Mouse (Mus musculus) myocyte (in vitro differentiated cells): ENCODE measurements at regions not wholly inside any gene's neighbourhood (a gene's known extent, or its start where the extent isn't known, plus 50 kb on each side); places are given as distances from the start of the nearest gene placed in this dataset.
A peak's percentile ranks its signal among the peaks of the same experiment; 100 is the strongest.

ENCODE experiments used
- H3K27me3 ChIP-seq: one replicate; pipeline ENCODE4 v1.6.1; 2011; ENCODE audit not compliant: control insufficient read depth, insufficient read depth, insufficient read length
- H3K36me3 ChIP-seq: one replicate; pipeline ENCODE4 v1.6.1; 2011; ENCODE audit not compliant: control insufficient read depth, insufficient read depth
- H3K4me2 ChIP-seq: one replicate; pipeline ENCODE4 v1.6.1; 2011; ENCODE audit warnings: low read depth, control low read depth
- H3K4me3 ChIP-seq: one replicate; pipeline ENCODE4 v1.5.1; 2011; ENCODE audit warnings: mild to moderate bottlenecking, control low read depth, moderate library complexity
- H3K79me2 ChIP-seq: one replicate; pipeline ENCODE4 v1.6.1; 2011; ENCODE audit not compliant: control insufficient read depth, insufficient read depth
- H3ac ChIP-seq: one replicate; pipeline ENCODE4 v1.6.1; 2011; ENCODE audit not compliant: control insufficient read depth, insufficient read length
- CEBPB ChIP-seq: IDR thresholded peaks from 2 replicates; pipeline ENCODE4 v1.6.1; 2011; ENCODE audit warnings: mild to moderate bottlenecking, moderate library complexity; ENCODE audit not compliant: poor library complexity, insufficient read depth, severe bottlenecking
- E2F4 ChIP-seq: IDR thresholded peaks from one replicate; pipeline ENCODE4 v1.6.1; 2011; ENCODE audit warnings: mild to moderate bottlenecking, control low read depth, moderate library complexity; ENCODE audit not compliant: insufficient read depth
- MAX ChIP-seq: IDR thresholded peaks from one replicate; pipeline ENCODE4 v1.6.1; 2011; ENCODE audit warnings: low read depth, mild to moderate bottlenecking, control low read depth
- MYOD1 ChIP-seq, 3 experiments: IDR thresholded peaks; one replicate each; pipeline ENCODE4 v1.6.1; 2011; ENCODE audit warnings: control low read depth in 2 of 3, low read depth in 2 of 3, mild to moderate bottlenecking in 2 of 3, moderate library complexity in 1 of 3; ENCODE audit not compliant: insufficient read length in 2 of 3, control insufficient read depth in 1 of 3
- MYOG ChIP-seq, 3 experiments: IDR thresholded peaks; one replicate each; pipeline ENCODE4 v1.6.1; 2011; ENCODE audit warnings: control low read depth in 2 of 3, low read depth in 2 of 3, mild to moderate bottlenecking in 2 of 3; ENCODE audit not compliant: insufficient read length in 2 of 3, control insufficient read depth in 1 of 3, insufficient read depth in 1 of 3
- POLR2A ChIP-seq: IDR thresholded peaks from one replicate; pipeline ENCODE4 v1.6.1; 2011; ENCODE audit warnings: low read depth, mild to moderate bottlenecking, control low read depth, moderate library complexity; ENCODE audit not compliant: insufficient read length
- POLR2AphosphoS2 ChIP-seq: IDR thresholded peaks from one replicate; pipeline ENCODE4 v1.6.1; 2011; ENCODE audit warnings: low read depth, control low read depth; ENCODE audit not compliant: insufficient read length
- REST ChIP-seq: IDR thresholded peaks from one replicate; pipeline ENCODE4 v1.6.1; 2011; ENCODE audit warnings: mild to moderate bottlenecking, control low read depth, moderate library complexity; ENCODE audit not compliant: insufficient read depth, insufficient read length
- SRF ChIP-seq: IDR thresholded peaks from one replicate; pipeline ENCODE4 v1.6.1; 2011; ENCODE audit warnings: low read depth; ENCODE audit not compliant: control insufficient read depth, insufficient read length
- TCF12 ChIP-seq: IDR thresholded peaks from one replicate; pipeline ENCODE4 v1.6.1; 2011; ENCODE audit warnings: mild to moderate bottlenecking, control low read depth; ENCODE audit not compliant: poor library complexity, insufficient read depth, severe bottlenecking
- TCF3 ChIP-seq: IDR thresholded peaks from one replicate; pipeline ENCODE4 v1.6.1; 2011; ENCODE audit warnings: low read depth, control low read depth; ENCODE audit not compliant: insufficient read length
- USF1 ChIP-seq: IDR thresholded peaks from one replicate; pipeline ENCODE4 v1.6.1; 2011; ENCODE audit warnings: low read depth, mild to moderate bottlenecking, control low read depth, moderate library complexity

DNA sequence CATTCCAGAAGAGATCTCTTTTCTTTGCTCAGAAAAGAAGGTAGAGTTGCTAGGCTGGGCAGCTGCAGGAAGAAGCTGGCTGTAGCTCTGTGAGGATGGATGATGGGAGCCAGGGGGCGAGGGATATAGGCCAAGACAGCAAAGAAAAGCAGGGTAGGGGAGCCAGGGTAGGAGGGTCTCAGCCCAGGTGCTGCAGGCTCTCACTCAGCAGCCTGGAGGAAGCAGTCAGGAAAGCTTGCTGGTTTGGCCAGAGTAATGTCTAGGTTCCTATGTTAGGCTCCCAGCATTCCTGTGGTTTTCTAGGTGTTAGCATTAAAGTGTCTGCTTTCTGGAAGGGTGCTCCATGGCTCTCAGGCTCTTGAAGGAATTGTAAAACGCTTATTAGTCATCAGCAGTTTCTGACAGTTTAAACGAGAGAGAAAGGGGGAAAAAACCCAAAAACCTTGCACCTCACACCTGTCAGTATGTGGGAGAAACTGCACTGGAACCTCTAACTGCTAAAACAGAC lies 82.5 kb upstream of the Chd2 start:
- Histone ChIP-seq H3K27me3 (no peaks in the 10 kb centered on the region), H3K79me2 (no peaks in the 10 kb centered on the region), H3ac (no peak overlapping the region), H3K4me2 (no peak overlapping the region), H3K36me3 (no peaks in the 10 kb centered on the region), H3K4me3 (no peak overlapping the region)
- TF ChIP-seq MYOD1 (IDR thresholded peaks at IDR 0.05; ENCODE audit: control insufficient read depth in 1 of 3, insufficient read length in 2 of 3, low read depth in 2 of 3) (no peak), CEBPB (no peak), MYOG (IDR thresholded peaks at IDR 0.05; ENCODE audit: control insufficient read depth in 1 of 3, insufficient read depth in 1 of 3, insufficient read length in 2 of 3, low read depth in 2 of 3) (no peak)

DNA sequence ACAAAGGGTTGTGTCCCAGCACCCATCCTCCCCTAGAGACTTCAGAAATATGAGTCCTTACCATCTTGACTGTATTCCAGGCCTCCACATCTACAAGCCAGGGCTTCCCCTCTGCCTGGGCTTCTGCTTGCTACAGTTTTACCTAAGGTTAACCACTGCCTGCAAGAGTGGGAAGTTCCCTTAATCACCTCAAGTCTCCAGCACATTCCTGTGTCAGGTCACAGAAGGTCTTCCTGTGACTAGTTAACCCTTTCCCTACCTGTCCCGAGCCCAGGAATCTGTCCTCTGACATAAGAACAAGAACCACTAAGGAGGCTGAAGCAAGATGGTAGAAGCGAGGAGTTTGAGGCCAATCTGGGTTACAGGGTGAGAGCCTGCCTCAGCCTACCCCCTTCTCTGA lies 80.8 kb upstream of the Chd2 start:
- H3ac ChIP-seq = no peak overlapping the region
- no peak overlapping the region for H3K4me3 ChIP-seq
- no peaks in the 10 kb centered on the region for H3K79me2 ChIP-seq
- H3K27me3 ChIP-seq = no peaks in the 10 kb centered on the region
- TF ChIP-seq MAX = no peak
- no peak for TF ChIP-seq SRF
- no peak for TF ChIP-seq E2F4
- no peak for TF ChIP-seq REST
- no peak for TF ChIP-seq POLR2A
- TF ChIP-seq TCF12 = no peak
- no peak for TF ChIP-seq POLR2AphosphoS2
- no peak for TF ChIP-seq CEBPB
- no peak for TF ChIP-seq TCF3
- no peak for TF ChIP-seq USF1
- no peak for TF ChIP-seq MYOG (IDR thresholded peaks at IDR 0.05; ENCODE audit: control insufficient read depth in 1 of 3, insufficient read depth in 1 of 3, insufficient read length in 2 of 3, low read depth in 2 of 3)
- TF ChIP-seq MYOD1 (IDR thresholded peaks at IDR 0.05; ENCODE audit: control insufficient read depth in 1 of 3, insufficient read length in 2 of 3, low read depth in 2 of 3) = no peak
- no peak overlapping the region for H3K4me2 ChIP-seq
- H3K36me3 ChIP-seq = no peaks in the 10 kb centered on the region

DNA sequence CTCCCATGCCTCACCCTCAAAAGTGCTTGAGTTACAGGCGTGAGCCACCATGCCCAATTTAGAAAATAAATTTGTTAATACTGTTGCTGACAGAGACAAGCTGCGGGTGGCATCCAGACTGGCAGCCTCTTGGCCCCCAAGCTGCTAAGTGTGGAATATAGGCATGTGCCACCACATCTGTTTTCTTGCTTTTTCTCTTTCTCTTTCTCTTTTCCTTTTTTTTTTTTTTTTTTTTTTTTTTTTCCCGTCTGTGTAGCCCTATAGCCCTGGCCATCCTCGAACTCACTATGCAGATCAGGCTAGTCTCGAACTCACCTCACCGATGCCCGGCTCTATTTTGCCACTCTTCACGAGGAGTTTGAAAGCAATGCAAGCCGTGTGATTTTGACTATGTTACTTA lies 78.7 kb upstream of the Chd2 start:
- Histone ChIP-seq H3K27me3 (no peaks in the 10 kb centered on the region), H3K4me3 (no peak overlapping the region), H3K79me2 (no peaks in the 10 kb centered on the region), H3ac (no peak overlapping the region), H3K36me3 (no peaks in the 10 kb centered on the region), H3K4me2 (no peak overlapping the region)
- TF ChIP-seq MYOD1 (IDR thresholded peaks at IDR 0.05; ENCODE audit: control insufficient read depth in 1 of 3, insufficient read length in 2 of 3, low read depth in 2 of 3) = no peak
- TF ChIP-seq USF1 = no peak
- no peak for TF ChIP-seq POLR2A
- no peak for TF ChIP-seq MAX
- TF ChIP-seq MYOG (IDR thresholded peaks at IDR 0.05; ENCODE audit: control insufficient read depth in 1 of 3, insufficient read depth in 1 of 3, insufficient read length in 2 of 3, low read depth in 2 of 3) = no peak
- TF ChIP-seq CEBPB = no peak
- TF ChIP-seq TCF3 = no peak
- no peak for TF ChIP-seq E2F4
- no peak for TF ChIP-seq REST
- no peak for TF ChIP-seq TCF12
- TF ChIP-seq SRF = no peak
- no peak for TF ChIP-seq POLR2AphosphoS2

DNA sequence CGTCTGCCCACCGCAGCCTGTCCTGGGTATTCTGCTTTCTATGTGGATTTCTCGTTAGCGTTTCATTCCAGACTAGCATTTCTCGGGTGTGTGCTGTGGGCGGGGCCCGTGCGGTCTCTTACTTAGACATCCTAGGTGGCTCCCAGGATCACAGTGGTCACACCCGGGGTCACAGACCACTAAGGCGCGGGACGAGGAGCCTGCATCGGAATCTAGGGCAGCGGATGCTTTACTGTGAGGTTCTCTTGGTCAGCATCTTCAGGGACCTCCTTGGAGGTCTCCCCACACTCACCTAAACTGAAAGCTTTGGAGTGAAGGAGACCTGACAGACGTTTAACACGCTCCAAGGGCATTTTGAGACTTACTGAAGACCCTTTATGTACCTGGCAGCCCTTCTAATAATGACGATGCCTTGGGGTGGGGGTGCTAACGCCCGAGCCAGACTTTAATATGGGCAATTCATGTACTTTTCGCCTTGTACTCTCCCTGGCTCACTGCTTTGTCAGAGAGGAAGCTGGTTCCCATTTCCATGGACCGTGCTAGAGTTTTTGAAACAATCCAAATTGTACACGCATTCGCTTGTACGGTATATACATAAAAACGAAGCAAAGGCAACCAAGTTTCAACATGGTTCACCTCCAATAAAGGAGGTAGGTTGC lies 77.3 kb upstream of the Chd2 start:
- peak overlapping the region; percentile 65 for H3ac ChIP-seq
- peak overlapping the region; percentile 46 for H3K4me3 ChIP-seq
- H3K27me3 ChIP-seq = no peaks in the 10 kb centered on the region
- TF ChIP-seq USF1 (no peak), E2F4 (no peak), SRF (no peak), MYOG (IDR thresholded peaks at IDR 0.05; ENCODE audit: control insufficient read depth in 1 of 3, insufficient read depth in 1 of 3, insufficient read length in 2 of 3, low read depth in 2 of 3) (no peak), REST (no peak), CEBPB (no peak), POLR2A (no peak), MYOD1 (IDR thresholded peaks at IDR 0.05; ENCODE audit: control insufficient read depth in 1 of 3, insufficient read length in 2 of 3, low read depth in 2 of 3) (no peak), MAX (no peak), POLR2AphosphoS2 (no peak), TCF12 (no peak), TCF3 (no peak)
- H3K36me3 ChIP-seq = no peaks in the 10 kb centered on the region
- no peaks in the 10 kb centered on the region for H3K79me2 ChIP-seq
- peak overlapping the region; percentile 80 for H3K4me2 ChIP-seq
